Mouse (Mus musculus) midbrain, postnatal 0 days (tissue): Measurements from ENCODE around the gene Rpl7a. TPM values are rescaled to one million over a fixed set of nuclear protein-coding genes. Genes with fewer than 3 reads are reported as not detected.
A peak's percentile ranks its signal among the peaks of the same experiment; 100 is the strongest.
"Not testable (repeated sequence)": the region's sequence is repeated elsewhere in the genome, so short reads cannot be mapped to it uniquely, and the experiment has no call there.

Experiments used
- ATAC-seq: fragments of 200-750 bp; cut with Nextera tagmentation; 2 replicates; pipeline ENCODE4 v1.8.0; 2017; ENCODE audit warnings: moderate number of reproducible peaks, mild to moderate bottlenecking, moderate TSS enrichment, moderate library complexity; ENCODE audit not compliant: low FRiP score
- DNase-seq: peaks from one replicate; pipeline ENCODE4 v3.0.0-alpha.2; 2015; ENCODE audit warnings: low spot score
- H3K27ac ChIP-seq: fragments of 300-500 bp; sonication (generic); 2 replicates; pipeline ENCODE4 v1.5.1; 2014; ENCODE audit warnings: low read depth, mild to moderate bottlenecking, low read length, mixed read lengths
- H3K27me3 ChIP-seq: fragments of 300-500 bp; sonication (generic); 2 replicates; pipeline ENCODE4 v1.6.1; 2014; ENCODE audit warnings: low read length, control low read depth, mixed read lengths; ENCODE audit not compliant: insufficient read depth
- H3K36me3 ChIP-seq: fragments of 300-500 bp; sonication (generic); 2 replicates; pipeline ENCODE4 v1.6.1; 2014; ENCODE audit warnings: low read length, control low read depth, mixed read lengths; ENCODE audit not compliant: insufficient read depth
- H3K4me1 ChIP-seq: fragments of 300-500 bp; sonication (generic); 2 replicates; pipeline ENCODE4 v1.6.1; 2014; ENCODE audit warnings: mild to moderate bottlenecking, control low read depth, antibody characterized with exemption, low read length, mixed read lengths; ENCODE audit not compliant: insufficient read depth
- H3K4me2 ChIP-seq: fragments of 300-500 bp; sonication (generic); 2 replicates; pipeline ENCODE4 v1.6.1; 2014; ENCODE audit warnings: low read depth, mild to moderate bottlenecking, low read length, mixed read lengths; ENCODE audit not compliant: poor library complexity, severe bottlenecking
- H3K4me3 ChIP-seq: fragments of 300-500 bp; sonication (generic); 2 replicates; pipeline ENCODE4 v1.5.1; 2014; ENCODE audit warnings: low read depth, mild to moderate bottlenecking, low read length, moderate library complexity
- H3K9ac ChIP-seq: fragments of 300-500 bp; sonication (generic); replicated peaks from 2 replicates; pipeline ENCODE4 v1.6.1; 2014; ENCODE audit warnings: mild to moderate bottlenecking, low read length, moderate library complexity, mixed read lengths; ENCODE audit not compliant: poor library complexity, severe bottlenecking
- H3K9me3 ChIP-seq: fragments of 300-500 bp; sonication (generic); 2 replicates; pipeline ENCODE4 v1.6.1; 2016; ENCODE audit warnings: low read length, control low read depth
- CTCF ChIP-seq: IDR thresholded peaks from 2 replicates; pipeline ENCODE4 v1.5.1; 2016; ENCODE audit warnings: antibody characterized with exemption, mild to moderate bottlenecking
- WGBS: fragments of 180-500 bp; shearing (Covaris S2); extraction: QIAGEN DNeasy Blood & Tissue Kit; methylation state at CpG from one replicate; pipeline ENCODE4 v1.1.7; 2014; 5-methylcytosine and 5-hydroxymethylcytosine counted together
- polyA plus RNA-seq: library from polyadenylated mRNA; unstranded; fragments of >200 nt; fragmentation: Nextera tagmentation; extraction: Ambion mirVana; gene quantifications from 2 replicates; pipeline ENCODE4 v1.2.1, GENCODE M21; 2015
- total RNA-seq: library from RNA; depleted of rRNA; stranded (reverse); fragments of >200 nt; gene quantifications from 2 replicates; pipeline ENCODE4 v1.2.3, GENCODE M21; 2014; rRNA removed

Gene Rpl7a
- total RNA-seq (910 and 1,034 TPM in 2 replicates), polyA plus RNA-seq (411 and 433 TPM in 2 replicates)

- peaks cover 44% of the 10 kb centered on the region for H3K36me3 ChIP-seq
- peak within 1 kb of the TSS; percentile 94 for H3K9ac ChIP-seq
- DNase-seq (peak; percentile 99), ATAC-seq (peak; percentile 90)
- no peaks in the 10 kb centered on the region for H3K9me3 ChIP-seq
- under 1% methylated on average over 61 of the region's 74 CpGs for WGBS
- TF ChIP-seq CTCF: no peak
- peaks cover 17% of the 10 kb centered on the region for H3K4me1 ChIP-seq
- H3K27ac ChIP-seq: peak within 1 kb of the TSS; percentile 94
- H3K4me2 ChIP-seq: peak within 1 kb of the TSS; percentile 96
- H3K27me3 ChIP-seq: no peaks in the 10 kb centered on the region
- peak within 1 kb of the TSS; percentile 83 for H3K4me3 ChIP-seq
Measured at GRCm38 (mm10) chr2:26910124-26910993, at the start of gene Rpl7a, which contains the start of gene Med22. Gene Rpl7a, plus strand, starts transcription at chr2:26910764. Gene Med22, minus strand, starts transcription at chr2:26910677.

- 72% methylated on average over 3 of the region's 3 CpGs for WGBS
- DNase-seq (no peak), ATAC-seq (no peak)
- Histone ChIP-seq H3K4me1 (no peaks in the 10 kb centered on the region), H3K4me2 (no peak overlapping the region), H3K27me3 (no peaks in the 10 kb centered on the region), H3K9me3 (no peaks in the 10 kb centered on the region), H3K27ac (no peak overlapping the region), H3K9ac (no peak overlapping the region), H3K36me3 (no peaks in the 10 kb centered on the region), H3K4me3 (no peak overlapping the region)
- no peak for TF ChIP-seq CTCF
Measured at GRCm38 (mm10) chr2:26862856-26863255, 47.7 kb upstream of the Rpl7a start.

DNA sequence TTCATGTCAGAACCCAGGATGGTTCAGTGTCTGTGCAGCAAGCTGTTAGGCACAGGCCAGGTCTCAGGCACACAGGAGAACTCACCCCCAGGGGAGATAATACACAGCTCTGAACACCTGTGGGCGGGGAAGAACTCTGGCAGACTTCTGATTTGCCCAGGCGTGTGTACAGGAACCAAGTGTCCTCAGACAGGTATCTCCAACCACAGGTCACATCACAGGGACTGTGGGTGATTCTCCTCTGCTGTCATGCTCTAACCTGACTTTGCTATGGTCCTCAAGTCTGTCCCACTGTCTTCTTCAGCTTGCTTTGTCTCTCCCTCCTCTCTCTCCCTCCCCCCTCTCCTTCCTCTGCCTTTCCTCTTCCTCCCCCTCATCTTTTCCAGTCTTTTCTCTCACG lies 45.7 kb upstream of the Rpl7a start, which contains the start of gene Abo:
Gene Abo, minus strand, starts transcription at position 101 of the 400 bp plus-strand sequence.
- Histone ChIP-seq H3K4me3 (no peak within 1 kb of the TSS), H3K27ac (no peak within 1 kb of the TSS), H3K27me3 (no peaks in the 10 kb centered on the region), H3K9ac (no peak within 1 kb of the TSS), H3K4me2 (no peak within 1 kb of the TSS), H3K9me3 (no peaks in the 10 kb centered on the region), H3K36me3 (no peaks in the 10 kb centered on the region), H3K4me1 (no peaks in the 10 kb centered on the region)
- WGBS: 74% methylated on average over 3 of the region's 3 CpGs
- TF ChIP-seq CTCF: no peak
- ATAC-seq: no peak
- DNase-seq: no peak

DNA sequence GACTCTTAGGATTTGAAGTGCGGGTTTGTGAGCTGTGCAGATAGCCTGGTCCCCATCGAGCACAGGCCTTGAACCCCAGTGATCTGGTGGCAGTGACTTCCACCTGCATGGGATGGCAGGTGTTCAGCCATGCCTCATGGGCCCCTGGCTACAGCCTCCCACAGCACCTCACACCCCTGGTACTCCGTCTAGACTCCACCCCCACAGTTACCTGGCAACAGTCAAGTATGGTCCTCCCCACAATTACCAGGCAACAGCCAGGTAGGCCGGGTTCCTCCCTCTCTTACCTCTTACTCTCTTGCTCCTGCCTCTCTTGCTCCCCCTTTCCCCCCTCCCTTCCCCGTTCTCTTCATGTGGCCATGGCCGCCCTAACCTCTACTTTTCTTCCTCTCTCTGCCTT lies 39.9 kb upstream of the Rpl7a start:
- Histone ChIP-seq H3K27ac (no peak overlapping the region), H3K4me1 (no peaks in the 10 kb centered on the region), H3K36me3 (no peaks in the 10 kb centered on the region), H3K4me3 (no peak overlapping the region), H3K27me3 (no peaks in the 10 kb centered on the region), H3K4me2 (no peak overlapping the region), H3K9ac (no peak overlapping the region), H3K9me3 (no peaks in the 10 kb centered on the region)
- TF ChIP-seq CTCF: no peak
- ATAC-seq (no peak), DNase-seq (no peak)
- WGBS: 73% methylated on average over 6 of the region's 6 CpGs

- no peaks in the 10 kb centered on the region for H3K27me3 ChIP-seq
- H3K9ac ChIP-seq: no peak overlapping the region
- no peaks in the 10 kb centered on the region for H3K36me3 ChIP-seq
- no peak for DNase-seq
- ATAC-seq: no peak
- H3K4me1 ChIP-seq: no peaks in the 10 kb centered on the region
- H3K9me3 ChIP-seq: no peaks in the 10 kb centered on the region
- H3K4me3 ChIP-seq: no peak overlapping the region
- H3K27ac ChIP-seq: no peak overlapping the region
- H3K4me2 ChIP-seq: no peak overlapping the region
- no peak for TF ChIP-seq CTCF
Measured at GRCm38 (mm10) chr2:26878571-26878970, 32.0 kb upstream of the Rpl7a start.

GRCm38 (mm10) chr2:26885541-26885940 lies 25.0 kb upstream of the Rpl7a start:
- not testable (repeated sequence) for H3K4me3 ChIP-seq, H3K27ac ChIP-seq, H3K4me1 ChIP-seq, H3K4me2 ChIP-seq, H3K36me3 ChIP-seq, ATAC-seq, H3K9me3 ChIP-seq, DNase-seq, H3K9ac ChIP-seq, H3K27me3 ChIP-seq
- WGBS: 82% methylated on average over 2 of the region's 2 CpGs

GRCm38 (mm10) chr2:26886170-26886569 lies 24.4 kb upstream of the Rpl7a start:
- not testable (repeated sequence) for H3K27me3 ChIP-seq, H3K4me3 ChIP-seq, H3K4me1 ChIP-seq, H3K9ac ChIP-seq, H3K9me3 ChIP-seq, H3K27ac ChIP-seq, DNase-seq, H3K4me2 ChIP-seq, ATAC-seq
- WGBS: 47% methylated on average over 4 of the region's 4 CpGs
- peaks cover 15% of the 10 kb centered on the region for H3K36me3 ChIP-seq
